Mouse (Mus musculus): ENCODE results near the gene Tmsb10.

GRCm38 (mm10) chr6:72989028-72989736 lies 30.6 kb upstream of the Tmsb10 start:
- TF ChIP-seq POLR2A (IDR thresholded peaks at IDR 0.05; ENCODE audit: low read depth, low read length) (no peak), CTCF (IDR thresholded peaks at IDR 0.05; ENCODE audit: extremely low read depth, insufficient read length, insufficient replicate concordance, low read depth, low read length) (no peak)

Measured in small intestine, adult 2 months (tissue).